Mouse (Mus musculus) liver, embryonic 14.5 days (tissue): ENCODE results near the gene Grrp1. TPM values are rescaled to one million over a fixed set of nuclear protein-coding genes. Genes with fewer than 3 reads are reported as not detected.

Experiments
- ATAC-seq: fragments of 200-750 bp; cut with Nextera tagmentation; 2 replicates; pipeline ENCODE4 v1.8.0; 2017; ENCODE audit warnings: moderate number of reproducible peaks, mild to moderate bottlenecking, moderate library complexity; ENCODE audit not compliant: insufficient read depth
- DNase-seq, 3 experiments: peaks; one replicate each; pipeline ENCODE4 v3.0.0-alpha.2; 2012 to 2013; ENCODE audit warnings: low read depth in 3 of 3, low spot score in 3 of 3
- H3K27ac ChIP-seq: fragments of 300-500 bp; sonication (generic); 2 replicates; pipeline ENCODE4 v1.5.1; 2014; ENCODE audit warnings: moderate library complexity, mild to moderate bottlenecking, control low read depth, inconsistent platforms
- H3K27me3 ChIP-seq: fragments of 300-500 bp; sonication (generic); 2 replicates; pipeline ENCODE4 v1.6.1; 2014; ENCODE audit warnings: mild to moderate bottlenecking, low read length, moderate library complexity; ENCODE audit not compliant: control insufficient read depth, insufficient read depth
- H3K36me3 ChIP-seq: fragments of 300-500 bp; sonication (generic); replicated peaks from 2 replicates; pipeline ENCODE4 v1.6.1; 2014; ENCODE audit warnings: low read depth; ENCODE audit not compliant: control insufficient read depth, insufficient read depth
- H3K4me1 ChIP-seq, 2 experiments: fragments of 200-500 bp in 1 of 2; fragments of 300-500 bp in 1 of 2; sonication (generic) in 1 of 2; replicated peaks; 2 replicates each; pipeline ENCODE4 v1.6.1; 2012 to 2014; ENCODE audit warnings: antibody characterized with exemption in 1 of 2, inconsistent platforms in 1 of 2, low read length in 1 of 2; ENCODE audit not compliant: control insufficient read depth in 2 of 2, insufficient read depth in 2 of 2
- H3K4me2 ChIP-seq: fragments of 300-500 bp; sonication (generic); 2 replicates; pipeline ENCODE4 v1.6.1; 2014; ENCODE audit warnings: low read depth, mild to moderate bottlenecking, control low read depth, moderate library complexity
- H3K4me3 ChIP-seq, 2 experiments: fragments of 200-500 bp in 1 of 2; fragments of 300-500 bp in 1 of 2; sonication (generic) in 1 of 2; 2 replicates each; pipeline ENCODE4 v1.5.1; 2012 to 2014; ENCODE audit warnings: low read depth in 2 of 2, low read length in 2 of 2, mild to moderate bottlenecking in 2 of 2, control low read depth in 1 of 2, inconsistent platforms in 1 of 2, moderate library complexity in 1 of 2; ENCODE audit not compliant: insufficient read depth in 1 of 2
- H3K9ac ChIP-seq: fragments of 300-500 bp; sonication (generic); replicated peaks from 2 replicates; pipeline ENCODE4 v1.6.1; 2014; ENCODE audit warnings: mild to moderate bottlenecking, control low read depth, moderate library complexity
- H3K9me3 ChIP-seq: fragments of 300-500 bp; sonication (generic); 2 replicates; pipeline ENCODE4 v1.6.1; 2016; ENCODE audit warnings: low read length, mixed read lengths; ENCODE audit not compliant: control insufficient read depth
- CTCF ChIP-seq: IDR thresholded peaks from 2 replicates; pipeline ENCODE4 v1.5.1; 2016; ENCODE audit warnings: antibody characterized with exemption, low read depth, control low read depth
- EP300 ChIP-seq: IDR thresholded peaks from 2 replicates; pipeline ENCODE4 v1.6.1; 2016; ENCODE audit warnings: antibody characterized with exemption, low read depth
- WGBS: fragments of 180-500 bp; shearing (Covaris S2); extraction: QIAGEN DNeasy Blood & Tissue Kit; methylation state at CpG from one replicate; pipeline ENCODE4 v1.1.7; 2014; ENCODE audit not compliant: insufficient replicate concordance; 5-methylcytosine and 5-hydroxymethylcytosine counted together
- polyA plus RNA-seq, 2 experiments: library from polyadenylated mRNA; depleted of rRNA in 1 of 2; stranded (reverse) in 1 of 2; unstranded in 1 of 2; fragments of >200 nt; fragmentation: Nextera tagmentation in 1 of 2; extraction: Ambion mirVana in 1 of 2; gene quantifications; 2 replicates each; pipeline versions ENCODE4 v1.2.1 to v1.2.3; 2012 to 2014

Grrp1 gene
- polyA plus RNA-seq, 2 experiments = 0.55 to 0.77 TPM

DNA sequence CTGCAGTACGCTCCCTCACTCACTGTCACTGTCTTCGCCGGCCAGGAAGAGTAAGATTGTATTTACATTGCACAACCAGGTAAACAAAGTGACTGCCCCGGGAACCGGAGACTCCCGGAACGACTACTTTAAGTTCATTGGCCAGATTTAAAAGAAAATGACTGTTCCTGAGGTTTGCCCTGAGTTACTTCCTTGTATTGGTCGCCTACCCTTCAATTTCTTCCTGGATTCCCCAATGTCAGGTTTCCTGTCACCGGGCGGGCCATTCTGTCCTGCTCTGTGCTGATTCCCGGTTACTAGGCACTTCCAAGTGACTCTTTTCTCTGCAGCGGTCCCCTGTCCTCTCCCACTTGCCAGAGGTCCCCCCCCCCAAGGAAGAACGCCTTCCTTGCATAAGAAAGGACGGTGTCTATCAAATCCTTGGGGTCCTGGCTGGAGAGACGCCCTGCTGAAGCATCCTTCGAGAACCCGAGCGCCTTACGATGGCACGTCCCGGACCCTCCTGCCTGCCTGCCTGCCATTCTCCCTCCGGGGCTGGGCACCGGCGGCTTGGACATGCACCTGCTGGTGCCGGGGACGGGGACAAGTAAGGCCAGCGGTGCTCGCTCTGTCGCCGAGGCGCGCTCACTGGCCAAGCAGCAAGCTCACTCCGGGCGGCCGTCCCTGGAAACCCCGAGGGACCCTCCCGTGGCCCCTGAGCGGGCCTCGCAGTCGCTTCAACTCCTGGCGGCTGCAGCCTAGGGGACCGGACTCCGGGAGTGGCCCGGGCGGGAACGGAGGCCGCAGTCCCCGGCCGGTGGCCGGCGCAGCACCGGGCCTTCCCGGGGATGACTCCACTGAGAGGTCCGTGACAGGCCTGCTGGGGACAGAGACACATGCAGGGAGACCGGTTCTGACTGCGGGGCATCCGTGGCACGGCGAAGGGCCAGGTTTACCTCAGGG lies 32.6 kb upstream of the Grrp1 start:
- DNase-seq = no peak
- Histone ChIP-seq H3K27ac (peak overlapping the region; percentile 71), H3K9me3 (no peaks in the 10 kb centered on the region), H3K36me3 (peaks cover 27% of the 10 kb centered on the region), H3K9ac (peak overlapping the region; percentile 99), H3K4me2 (peak overlapping the region; percentile 83), H3K4me1 (peaks cover 21 to 29% of the 10 kb centered on the region in 2 experiments), H3K4me3 (peak overlapping the region; percentile 87 to 97), H3K27me3 (no peaks in the 10 kb centered on the region)
- no peak for TF ChIP-seq CTCF
- no peak for TF ChIP-seq EP300
- peak; percentile 34 for ATAC-seq
- WGBS = 1% methylated on average over 55 of the region's 59 CpGs

DNA sequence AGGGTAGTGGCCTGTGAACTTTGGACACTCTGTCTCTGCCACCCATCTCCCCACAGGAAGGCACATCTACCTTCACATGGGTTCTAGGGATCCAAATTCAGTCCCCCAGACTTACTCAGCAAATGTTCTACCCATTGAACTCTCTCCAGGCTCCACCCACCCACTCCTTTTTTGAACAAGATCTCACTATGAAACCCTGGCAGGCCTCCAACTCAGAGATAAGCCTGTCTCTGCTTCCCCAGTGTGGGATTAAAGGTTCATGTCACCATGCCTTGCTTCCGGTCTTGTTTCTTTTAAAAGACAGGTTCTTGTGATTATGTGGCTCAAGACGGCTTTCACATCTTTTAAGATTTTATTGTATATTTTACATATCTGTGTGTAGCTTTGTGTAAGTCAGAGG lies 31.0 kb upstream of the Grrp1 start:
- Histone ChIP-seq H3K27me3 (no peaks in the 10 kb centered on the region), H3K9ac (peak overlapping the region; percentile 54), H3K27ac (peak overlapping the region; percentile 71), H3K4me1 (peaks cover 21 to 29% of the 10 kb centered on the region in 2 experiments), H3K9me3 (no peaks in the 10 kb centered on the region), H3K4me2 (peak overlapping the region; percentile 83), H3K4me3 (peak overlapping the region; percentile 18 to 97; a peak in 3 of 4 replicates), H3K36me3 (peaks cover 39% of the 10 kb centered on the region)
- ATAC-seq (no peak), DNase-seq (peak; percentile 64 to 74 (median 71))
- 13% methylated on average over 2 of the region's 2 CpGs for WGBS
- TF ChIP-seq EP300 (0 out of 2 replicates have a peak, but pooled peaks have one; percentile 6), CTCF (no peak)

DNA sequence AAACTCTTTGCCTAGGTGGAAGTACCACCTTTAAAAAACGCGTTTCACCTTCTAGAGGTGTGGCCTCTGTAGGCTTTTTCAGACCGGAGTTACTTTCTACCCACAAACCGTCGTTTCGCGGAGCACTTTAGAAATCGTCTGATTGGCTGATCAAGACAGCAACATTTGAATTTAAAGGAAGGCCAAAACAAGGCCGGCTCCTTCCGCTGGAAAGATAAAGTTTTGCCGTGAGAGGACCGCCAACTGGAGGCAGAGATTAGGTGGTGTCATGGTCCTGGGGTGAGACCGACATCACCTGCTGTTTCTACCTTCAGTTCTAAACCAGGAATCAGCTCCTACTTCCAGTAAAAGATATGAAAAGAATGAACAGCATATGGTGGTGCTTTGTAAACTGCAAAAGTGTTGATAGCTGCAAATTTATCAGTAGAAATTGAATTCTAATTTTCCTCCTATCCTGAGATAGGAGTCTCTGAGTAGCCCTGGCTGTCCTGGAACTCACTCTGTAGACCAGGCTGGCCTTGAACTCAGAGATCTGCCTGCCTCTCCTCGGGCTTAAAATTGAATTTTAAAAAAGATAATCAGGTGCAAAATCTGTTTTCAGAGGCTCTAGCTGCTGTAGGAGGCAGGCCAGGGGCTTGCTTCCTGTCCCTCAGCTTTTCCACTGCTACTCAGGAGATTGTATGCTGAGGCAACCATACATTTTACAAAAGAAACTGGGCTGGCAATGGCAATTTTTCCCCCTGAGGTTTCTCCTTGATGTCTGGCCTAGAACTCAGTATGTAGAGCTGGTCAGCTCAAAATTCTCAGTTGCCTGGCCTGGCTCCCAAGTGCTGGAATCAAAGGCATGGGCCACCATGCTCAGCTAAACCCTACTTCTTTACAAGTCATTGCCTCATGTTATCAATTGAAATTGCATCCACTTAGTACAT lies 19.8 kb upstream of the Grrp1 start:
- H3K27me3 ChIP-seq = no peaks in the 10 kb centered on the region

DNA sequence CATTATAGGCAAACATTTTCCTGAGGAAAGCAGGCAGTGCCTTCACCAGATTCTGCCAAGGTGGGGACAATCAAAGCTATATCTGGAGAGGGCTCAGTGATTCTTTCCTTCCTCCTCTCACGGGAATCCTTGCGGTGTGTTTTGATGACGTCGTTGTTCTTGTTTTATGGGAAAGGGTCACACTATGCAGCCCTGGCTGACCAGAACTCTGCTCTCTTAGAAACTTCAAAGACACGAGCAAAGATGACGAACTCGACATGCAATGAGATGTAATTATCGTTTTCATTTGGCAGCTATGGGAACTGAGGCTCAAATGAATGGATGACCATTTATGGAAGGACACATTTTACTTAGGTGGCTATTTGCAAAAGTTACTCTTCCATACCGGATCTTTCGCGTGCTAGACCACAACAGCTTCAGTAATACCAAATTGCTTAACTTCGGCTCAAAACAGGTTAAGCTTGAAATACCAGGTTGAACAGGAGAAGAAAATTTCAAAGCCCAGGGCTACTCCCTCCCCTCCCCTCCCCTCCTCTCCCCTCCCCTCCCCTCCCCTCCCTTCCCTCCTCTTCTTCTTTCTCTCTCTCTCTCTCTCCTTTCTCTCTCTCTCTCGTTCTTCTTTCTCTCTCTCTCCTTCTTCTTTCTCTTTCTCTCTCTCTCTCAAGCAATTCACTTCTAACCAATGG lies 19.0 kb upstream of the Grrp1 start:
- peak overlapping the region; percentile 49 for H3K9ac ChIP-seq
- H3K27me3 ChIP-seq = no peaks in the 10 kb centered on the region
- H3K4me1 ChIP-seq = peaks cover 16 to 20% of the 10 kb centered on the region in 2 experiments
- TF ChIP-seq EP300 (no peak), CTCF (no peak)
- H3K27ac ChIP-seq = peak overlapping the region; percentile 93
- WGBS = 11% methylated on average over 13 of the region's 13 CpGs
- peak overlapping the region; percentile 73 for H3K4me2 ChIP-seq
- H3K9me3 ChIP-seq = no peaks in the 10 kb centered on the region
- DNase-seq (no peak), ATAC-seq (peak; percentile 49; the same call in 1 of the 2 replicates)
- H3K4me3 ChIP-seq = peak overlapping the region; percentile 41 to 45
- H3K36me3 ChIP-seq = peaks cover 12% of the 10 kb centered on the region

More for the DNA sequence above, 19.8 kb upstream of the Grrp1 start:
- Histone ChIP-seq H3K36me3 (peaks cover 18% of the 10 kb centered on the region), H3K9me3 (no peaks in the 10 kb centered on the region), H3K4me1 (peaks cover 16 to 20% of the 10 kb centered on the region in 2 experiments), H3K4me2 (peak overlapping the region; percentile 73), H3K4me3 (peak overlapping the region; percentile 20 to 45; a peak in 3 of 4 replicates), H3K27ac (peak overlapping the region; percentile 93), H3K9ac (peak overlapping the region; percentile 49)
- DNase-seq = peak; percentile 88 to 92 (median 88)
- TF ChIP-seq EP300 (peak; percentile 76), CTCF (no peak)
- under 1% methylated on average over 14 of the region's 14 CpGs for WGBS
- ATAC-seq = peak; percentile 94
